Mouse (Mus musculus) hindbrain, embryonic 15.5 days (tissue): ENCODE measurements around the gene Erc2. TPM values are rescaled to one million over a fixed set of nuclear protein-coding genes. Genes with fewer than 3 reads are reported as not detected.

ENCODE experiments used
- ATAC-seq: fragments of 200-750 bp; cut with Nextera tagmentation; 2 replicates; pipeline ENCODE4 v1.8.0; 2017; ENCODE audit warnings: low read depth, moderate number of reproducible peaks, moderate TSS enrichment; ENCODE audit not compliant: low FRiP score
- H3K27ac ChIP-seq: fragments of 300-500 bp; sonication (generic); replicated peaks from 2 replicates; pipeline ENCODE4 v1.5.1; 2015; ENCODE audit warnings: mild to moderate bottlenecking, inconsistent platforms
- H3K27me3 ChIP-seq: fragments of 300-500 bp; sonication (generic); 2 replicates; pipeline ENCODE4 v1.6.1; 2015; ENCODE audit warnings: control low read depth, inconsistent platforms
- H3K36me3 ChIP-seq: fragments of 300-500 bp; sonication (generic); 2 replicates; pipeline ENCODE4 v1.6.1; 2015; ENCODE audit warnings: control low read depth, inconsistent platforms
- H3K4me1 ChIP-seq: fragments of 300-500 bp; sonication (generic); replicated peaks from 2 replicates; pipeline ENCODE4 v1.6.1; 2015; ENCODE audit warnings: control low read depth, inconsistent platforms
- H3K4me2 ChIP-seq: fragments of 300-500 bp; sonication (generic); 2 replicates; pipeline ENCODE4 v1.6.1; 2015; ENCODE audit warnings: moderate library complexity, mild to moderate bottlenecking, inconsistent platforms
- H3K4me3 ChIP-seq: fragments of 300-500 bp; sonication (generic); 2 replicates; pipeline ENCODE4 v1.5.1; 2015; ENCODE audit warnings: mild to moderate bottlenecking, inconsistent platforms
- H3K9ac ChIP-seq: fragments of 300-500 bp; sonication (generic); 2 replicates; pipeline ENCODE4 v1.6.1; 2015; ENCODE audit warnings: inconsistent platforms
- H3K9me3 ChIP-seq: fragments of 300-500 bp; sonication (generic); 2 replicates; pipeline ENCODE4 v1.6.1; 2016; ENCODE audit warnings: control low read depth, inconsistent platforms
- WGBS: fragments of 180-500 bp; shearing (Covaris S2); methylation state at CpG from one replicate; pipeline ENCODE4 v1.1.7; 2015; 5-methylcytosine and 5-hydroxymethylcytosine counted together
- polyA plus RNA-seq: library from polyadenylated mRNA; unstranded; fragments of >200 nt; fragmentation: Nextera tagmentation; extraction: Ambion mirVana; gene quantifications from 2 replicates; pipeline ENCODE4 v1.2.1, GENCODE M21; 2015

Gene Erc2
- polyA plus RNA-seq, 1 experiment from 2014 or later, result 76.4 TPM

DNA sequence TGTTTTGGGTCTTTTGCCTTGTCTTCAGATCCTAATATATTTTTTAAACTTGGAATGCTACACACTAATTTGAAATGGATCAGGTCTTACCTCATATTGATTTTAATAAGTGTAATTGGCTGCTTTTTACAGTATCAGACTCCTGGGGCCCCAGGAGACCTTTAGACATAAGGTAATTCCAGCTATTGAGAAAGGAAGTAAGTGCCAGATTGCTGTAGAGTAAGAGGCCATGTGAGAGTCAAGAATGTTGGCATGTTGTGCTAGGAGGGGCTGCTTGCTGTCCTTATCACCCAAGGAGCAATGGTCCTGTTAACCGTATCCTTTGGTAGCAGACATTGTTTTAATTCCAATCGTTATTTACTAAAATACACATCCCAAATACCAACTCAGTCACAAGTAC lies 163.3 kb downstream of the Erc2 start:
- no peaks in the 10 kb centered on the region for H3K36me3 ChIP-seq
- no peak for ATAC-seq
- no peak overlapping the region for H3K4me3 ChIP-seq
- H3K9me3 ChIP-seq, result no peaks in the 10 kb centered on the region
- WGBS, result 95% methylated on average over 2 of the region's 2 CpGs
- H3K27ac ChIP-seq, result no peak overlapping the region
- no peaks in the 10 kb centered on the region for H3K4me1 ChIP-seq
- H3K4me2 ChIP-seq, result no peak overlapping the region
- H3K9ac ChIP-seq, result no peak overlapping the region
- no peaks in the 10 kb centered on the region for H3K27me3 ChIP-seq

DNA sequence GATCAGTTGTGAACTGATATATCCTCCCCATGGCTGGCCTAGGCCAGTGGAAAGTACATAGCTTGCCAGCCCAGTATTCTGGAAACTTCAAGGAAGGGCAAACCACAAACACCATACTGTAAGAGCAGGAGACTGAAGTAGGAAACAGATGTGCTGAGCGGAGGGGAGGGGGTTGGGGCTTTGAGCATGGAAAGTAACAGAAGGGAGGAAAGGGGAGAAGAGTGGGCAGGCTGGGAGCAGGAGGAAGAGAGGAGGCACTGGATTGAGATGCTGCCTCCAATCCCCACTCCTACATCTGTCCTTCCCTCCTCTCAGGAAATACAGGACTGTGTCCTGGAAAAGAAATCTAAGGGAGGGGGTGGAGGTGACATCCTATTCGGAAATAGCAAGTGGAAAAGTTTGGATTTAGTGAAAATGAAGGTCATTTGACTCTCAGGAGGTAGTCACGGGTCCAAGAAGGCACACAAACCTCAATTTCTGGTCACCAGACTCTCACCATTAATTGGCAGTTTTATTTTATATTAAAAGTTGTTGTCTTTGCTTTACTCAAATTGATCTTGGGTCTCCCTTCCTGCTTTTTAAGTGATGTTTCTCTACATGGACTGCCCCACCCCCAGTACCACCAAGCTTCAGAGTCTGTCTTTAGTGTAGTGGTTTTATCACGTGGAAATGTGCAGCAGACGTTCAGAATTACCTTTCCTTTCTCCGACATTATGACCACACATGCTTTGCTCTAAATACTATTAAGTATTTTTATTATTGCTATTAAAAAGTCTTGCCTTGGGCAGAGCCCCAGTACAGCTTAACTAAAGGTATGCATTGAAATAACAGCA lies 167.1 kb downstream of the Erc2 start:
- Histone ChIP-seq H3K4me2 (no peak overlapping the region), H3K27ac (no peak overlapping the region), H3K4me1 (no peaks in the 10 kb centered on the region), H3K9me3 (no peaks in the 10 kb centered on the region), H3K9ac (no peak overlapping the region), H3K4me3 (no peak overlapping the region), H3K36me3 (no peaks in the 10 kb centered on the region), H3K27me3 (no peaks in the 10 kb centered on the region)
- ATAC-seq, result no peak
- 77% methylated on average over 6 of the region's 6 CpGs for WGBS

DNA sequence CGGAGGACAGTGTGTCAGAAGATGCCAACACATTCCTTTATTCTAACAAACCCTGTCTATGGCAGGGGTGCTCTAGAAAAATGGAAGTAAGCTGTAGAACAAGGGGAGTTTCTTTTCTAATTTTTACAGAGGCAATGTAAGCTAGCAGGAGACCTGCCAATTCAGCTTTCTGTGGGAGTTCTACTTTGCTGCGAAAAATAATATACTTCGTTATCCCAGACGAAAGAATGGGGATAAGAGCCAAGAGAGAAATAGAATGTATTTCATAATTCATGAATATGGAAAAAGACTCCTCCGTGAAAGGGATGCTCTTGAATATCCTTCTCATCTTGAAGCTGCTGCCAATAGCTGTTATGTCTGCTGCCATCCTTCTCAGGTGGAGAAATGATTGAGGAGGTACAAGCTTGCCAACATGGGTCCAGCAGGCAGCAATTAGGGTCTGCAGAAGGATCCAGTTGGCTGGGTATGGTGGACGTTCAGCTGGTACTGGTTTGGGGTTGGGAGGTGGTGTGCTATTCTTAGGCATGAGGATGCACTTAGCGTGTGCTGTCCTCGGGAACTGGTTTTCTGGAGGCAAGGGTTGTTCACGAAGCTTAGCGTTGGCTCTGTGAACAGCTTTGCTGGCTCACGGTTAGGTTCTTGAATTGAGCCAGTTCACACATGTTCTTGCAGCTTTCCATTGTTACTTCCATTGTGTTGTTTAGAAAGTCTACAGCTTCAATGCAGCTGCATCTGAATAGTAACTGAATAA lies 176.1 kb downstream of the Erc2 start:
- Histone ChIP-seq H3K4me2 (no peak overlapping the region), H3K4me1 (peaks cover 5% of the 10 kb centered on the region; the same call in 1 of the 2 replicates), H3K9ac (no peak overlapping the region), H3K4me3 (no peak overlapping the region), H3K9me3 (no peaks in the 10 kb centered on the region), H3K27me3 (no peaks in the 10 kb centered on the region), H3K36me3 (no peaks in the 10 kb centered on the region), H3K27ac (peak overlapping the region; percentile 25; the same call in 1 of the 2 replicates)
- no peak for ATAC-seq
- WGBS, result 53% methylated on average over 11 of the region's 11 CpGs

DNA sequence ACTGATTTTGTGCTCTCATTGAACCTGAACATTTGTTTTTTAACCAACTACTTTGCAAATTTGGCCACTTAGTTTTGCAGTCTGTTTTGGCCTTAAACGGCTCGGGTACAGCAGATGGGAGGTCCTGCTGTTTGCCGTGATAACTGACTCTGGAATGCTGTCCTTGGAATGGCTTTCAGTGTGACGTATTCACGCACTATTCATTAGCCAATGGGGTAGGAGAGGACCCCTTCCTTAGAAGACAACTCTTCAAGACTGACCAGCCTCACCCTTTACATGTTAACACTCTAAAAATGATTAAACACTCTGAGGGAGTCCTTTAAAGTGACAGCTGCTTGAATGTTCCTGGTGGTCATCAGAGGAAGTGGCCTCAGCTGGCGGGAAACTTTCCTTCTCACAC lies 178.5 kb downstream of the Erc2 start:
- Histone ChIP-seq H3K36me3 (no peaks in the 10 kb centered on the region), H3K4me1 (peaks cover 5% of the 10 kb centered on the region; the same call in 1 of the 2 replicates), H3K9ac (no peak overlapping the region), H3K4me3 (no peak overlapping the region), H3K27me3 (no peaks in the 10 kb centered on the region), H3K4me2 (no peak overlapping the region), H3K9me3 (no peaks in the 10 kb centered on the region), H3K27ac (no peak overlapping the region)
- 51% methylated on average over 6 of the region's 6 CpGs for WGBS
- ATAC-seq, result no peak

DNA sequence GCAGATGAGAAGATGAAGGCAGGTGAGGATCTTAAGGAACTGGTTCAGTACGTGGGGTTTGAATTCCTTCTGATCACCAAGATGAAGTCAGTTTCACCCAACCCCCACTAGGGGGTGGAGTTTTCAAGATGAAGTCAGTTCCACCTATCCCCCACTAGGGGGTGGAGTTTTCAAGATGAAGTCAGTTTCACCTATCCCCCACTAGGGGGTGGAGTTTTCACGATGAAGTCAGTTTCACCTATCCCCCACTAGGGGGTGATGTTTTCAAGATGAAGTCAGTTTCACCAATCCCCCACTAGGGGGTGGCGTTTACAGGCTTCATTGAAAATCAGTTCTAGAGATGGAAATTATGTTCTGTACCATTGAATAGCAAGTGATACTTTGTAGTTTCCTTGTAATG lies 181.7 kb downstream of the Erc2 start:
- Histone ChIP-seq H3K4me3 (no peak overlapping the region), H3K4me2 (no peak overlapping the region), H3K9me3 (no peaks in the 10 kb centered on the region), H3K27me3 (no peaks in the 10 kb centered on the region), H3K36me3 (no peaks in the 10 kb centered on the region), H3K27ac (no peak overlapping the region), H3K4me1 (no peaks in the 10 kb centered on the region; the same call in 1 of the 2 replicates), H3K9ac (no peak overlapping the region)
- ATAC-seq, result no peak
- 87% methylated on average over 3 of the region's 3 CpGs for WGBS

DNA sequence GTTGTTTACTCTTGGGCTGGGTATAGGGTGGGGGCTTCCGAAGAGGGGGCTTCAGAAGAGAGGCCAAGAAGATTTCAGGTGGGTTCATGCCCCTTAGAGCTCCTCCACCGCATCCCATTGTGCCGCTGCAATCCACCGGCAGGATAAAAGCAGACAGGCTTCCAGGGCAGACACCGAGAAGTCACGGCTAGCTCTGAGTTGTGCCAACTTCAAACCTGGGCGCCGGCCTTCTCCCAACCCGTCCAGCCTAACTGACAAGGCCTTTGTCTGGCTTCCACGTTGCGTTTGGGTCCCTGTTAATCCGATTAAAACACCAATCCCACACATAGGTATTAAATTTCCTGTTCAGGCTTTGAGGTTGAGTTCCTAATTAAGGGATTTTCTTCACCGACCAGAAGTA lies 182.8 kb downstream of the Erc2 start:
- Histone ChIP-seq H3K4me3 (no peak overlapping the region), H3K4me2 (no peak overlapping the region), H3K9me3 (no peaks in the 10 kb centered on the region), H3K9ac (no peak overlapping the region), H3K27ac (no peak overlapping the region), H3K4me1 (no peaks in the 10 kb centered on the region; the same call in 1 of the 2 replicates), H3K27me3 (no peaks in the 10 kb centered on the region), H3K36me3 (no peaks in the 10 kb centered on the region)
- no peak for ATAC-seq
- 77% methylated on average over 13 of the region's 13 CpGs for WGBS

DNA sequence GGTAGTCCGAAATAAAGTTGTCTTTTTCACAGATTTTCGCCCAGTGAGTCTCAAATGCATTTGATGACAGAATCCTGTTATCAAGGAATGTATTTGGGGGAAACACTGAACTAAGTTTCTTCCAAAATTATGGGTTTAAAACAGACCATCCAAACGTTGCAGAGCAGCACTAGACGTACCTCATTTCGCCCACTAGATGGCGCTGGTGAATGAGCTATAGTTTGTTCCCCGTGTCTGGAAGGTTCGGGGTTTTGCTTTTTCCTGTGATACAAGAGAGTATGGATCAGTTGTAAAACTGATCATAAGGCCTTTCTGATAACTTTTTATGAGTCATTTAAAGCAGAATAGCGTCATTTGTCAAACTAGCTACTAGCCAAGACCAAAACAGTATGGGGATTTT lies 185.9 kb downstream of the Erc2 start:
- WGBS, result 4% methylated on average over 9 of the region's 9 CpGs
- Histone ChIP-seq H3K9me3 (no peaks in the 10 kb centered on the region), H3K36me3 (no peaks in the 10 kb centered on the region), H3K27me3 (no peaks in the 10 kb centered on the region), H3K4me2 (no peak overlapping the region), H3K4me3 (no peak overlapping the region), H3K4me1 (no peaks in the 10 kb centered on the region; the same call in none of the 2 replicates), H3K9ac (no peak overlapping the region), H3K27ac (no peak overlapping the region)
- no peak for ATAC-seq

DNA sequence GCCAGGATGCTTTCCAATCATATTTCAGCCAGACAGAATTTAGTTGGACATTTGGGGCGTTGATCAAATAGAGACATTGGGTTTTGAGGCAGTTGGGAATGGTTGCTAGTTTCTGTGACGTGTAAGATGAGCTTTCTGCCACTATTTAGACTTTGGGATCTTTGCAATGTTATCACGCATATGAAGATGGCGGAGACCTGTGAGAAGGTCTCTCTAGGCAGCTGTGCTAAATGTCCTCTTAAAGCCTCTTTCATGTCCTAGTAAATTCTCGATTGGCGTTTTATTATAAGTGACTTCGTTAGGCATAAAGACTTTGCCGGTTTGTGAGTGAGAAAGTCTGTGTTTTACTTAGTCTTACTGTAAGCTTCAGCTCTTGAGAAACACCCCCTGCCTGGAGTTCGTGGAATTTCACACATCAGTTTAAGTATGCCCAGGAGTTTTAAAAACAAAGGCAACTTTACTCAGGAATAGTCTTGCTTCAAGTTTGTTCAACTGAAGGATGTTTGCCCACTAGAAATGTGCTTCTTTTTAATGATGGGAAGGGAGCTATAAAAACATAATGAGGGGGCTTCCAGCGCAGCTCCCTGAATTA lies 186.4 kb downstream of the Erc2 start:
- no peak overlapping the region for H3K9ac ChIP-seq
- H3K36me3 ChIP-seq, result no peaks in the 10 kb centered on the region
- H3K27ac ChIP-seq, result no peak overlapping the region
- no peaks in the 10 kb centered on the region for H3K9me3 ChIP-seq
- H3K4me1 ChIP-seq, result no peaks in the 10 kb centered on the region; the same call in none of the 2 replicates
- H3K4me3 ChIP-seq, result no peak overlapping the region
- WGBS, result 71% methylated on average over 10 of the region's 10 CpGs
- no peak overlapping the region for H3K4me2 ChIP-seq
- no peaks in the 10 kb centered on the region for H3K27me3 ChIP-seq
- ATAC-seq, result no peak

DNA sequence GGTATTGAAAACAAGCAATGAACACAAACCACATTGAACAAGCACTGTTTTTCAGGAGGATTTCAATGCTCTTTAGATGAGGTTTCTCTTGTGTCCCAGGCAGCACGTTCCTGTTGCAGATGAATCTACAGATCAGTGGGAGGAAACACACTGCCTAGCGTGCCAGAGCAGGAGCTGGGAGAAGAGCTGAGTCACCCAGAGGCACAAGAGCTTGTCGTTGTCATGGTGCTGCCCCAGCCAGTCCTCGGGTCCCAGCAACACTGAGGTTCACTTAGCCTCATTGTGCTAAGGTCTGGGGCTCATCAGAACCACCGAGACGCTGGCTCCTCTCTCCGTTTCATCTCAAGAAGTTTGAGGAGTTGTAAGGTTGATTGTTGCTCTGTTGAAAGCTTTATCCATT lies 188.6 kb downstream of the Erc2 start:
- Histone ChIP-seq H3K4me1 (no peaks in the 10 kb centered on the region; the same call in none of the 2 replicates), H3K36me3 (no peaks in the 10 kb centered on the region), H3K4me2 (no peak overlapping the region), H3K27ac (no peak overlapping the region), H3K4me3 (no peak overlapping the region), H3K27me3 (no peaks in the 10 kb centered on the region), H3K9me3 (no peaks in the 10 kb centered on the region), H3K9ac (no peak overlapping the region)
- ATAC-seq, result no peak
- WGBS, result 27% methylated on average over 7 of the region's 7 CpGs

DNA sequence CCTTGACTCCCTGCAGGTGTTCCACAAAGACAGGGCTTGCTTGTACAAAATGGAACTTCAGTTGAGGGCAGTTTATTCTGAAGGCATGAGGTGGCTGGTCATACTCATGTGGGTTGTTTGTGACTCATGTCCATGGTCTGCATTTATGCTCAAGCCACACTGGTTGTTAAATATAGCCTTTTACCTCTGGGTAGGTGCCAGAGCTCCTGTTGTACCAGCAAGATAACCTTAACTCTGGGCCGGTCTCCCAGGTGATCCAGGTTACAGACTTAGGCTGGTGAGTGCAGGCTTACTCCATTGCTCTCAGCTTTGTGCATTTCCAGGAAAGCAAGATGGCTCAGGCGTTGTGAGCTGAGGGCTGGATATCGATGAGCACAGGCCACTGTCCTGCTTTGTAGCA lies 189.4 kb downstream of the Erc2 start:
- H3K4me1 ChIP-seq, result no peaks in the 10 kb centered on the region; the same call in none of the 2 replicates

DNA sequence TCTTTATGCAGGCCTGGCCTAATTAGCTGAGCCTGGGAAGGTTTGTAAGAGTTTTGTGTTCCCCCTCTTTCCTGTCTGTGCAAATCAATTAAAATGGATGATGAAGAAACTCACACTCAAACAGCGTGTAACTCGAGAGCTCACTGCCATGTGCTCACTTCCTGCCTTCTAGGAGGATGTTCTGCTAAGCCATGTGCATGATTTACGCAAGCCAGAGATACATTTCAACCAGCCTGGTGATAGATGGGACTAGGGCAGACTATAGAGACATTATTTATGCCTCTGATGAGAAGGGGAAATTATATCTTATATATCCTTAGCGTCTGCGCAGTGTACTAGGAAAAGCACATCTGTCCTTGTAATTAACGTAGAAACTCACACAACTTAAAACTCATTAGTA lies 193.5 kb downstream of the Erc2 start:
- Histone ChIP-seq H3K4me2 (no peak overlapping the region), H3K4me1 (no peaks in the 10 kb centered on the region; the same call in 1 of the 2 replicates), H3K9ac (no peak overlapping the region), H3K27ac (no peak overlapping the region), H3K27me3 (no peaks in the 10 kb centered on the region), H3K9me3 (no peaks in the 10 kb centered on the region), H3K36me3 (no peaks in the 10 kb centered on the region), H3K4me3 (no peak overlapping the region)
- no peak for ATAC-seq
- 69% methylated on average over 6 of the region's 6 CpGs for WGBS

More for the DNA sequence above, 189.4 kb downstream of the Erc2 start:
- Histone ChIP-seq H3K27ac (no peak overlapping the region), H3K4me3 (no peak overlapping the region), H3K4me2 (no peak overlapping the region), H3K9me3 (no peaks in the 10 kb centered on the region), H3K27me3 (no peaks in the 10 kb centered on the region), H3K9ac (no peak overlapping the region), H3K36me3 (no peaks in the 10 kb centered on the region)
- ATAC-seq, result no peak
- 95% methylated on average over 3 of the region's 3 CpGs for WGBS

DNA sequence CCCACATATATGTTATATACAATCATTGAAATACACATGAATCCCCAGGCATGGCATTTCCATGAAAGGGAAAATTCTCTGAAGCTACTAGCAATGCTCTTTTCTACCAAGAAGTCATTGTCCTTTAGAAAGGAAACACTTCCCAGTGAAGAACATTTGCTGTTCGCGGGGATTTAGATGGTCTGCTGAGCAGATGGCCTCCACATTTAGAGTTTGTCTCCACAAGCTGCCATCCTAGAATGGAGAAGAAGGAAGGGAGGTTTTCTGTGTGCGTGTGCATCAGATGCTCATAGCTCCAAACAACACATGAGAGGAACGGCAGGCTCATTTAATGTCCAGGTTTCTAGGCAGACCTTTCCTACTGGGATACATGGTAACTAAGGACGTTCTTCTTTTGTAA lies 196.8 kb downstream of the Erc2 start:
- no peaks in the 10 kb centered on the region for H3K27me3 ChIP-seq
- no peak for ATAC-seq
- H3K9ac ChIP-seq, result no peak overlapping the region
- no peak overlapping the region for H3K4me3 ChIP-seq
- H3K4me2 ChIP-seq, result no peak overlapping the region
- H3K36me3 ChIP-seq, result no peaks in the 10 kb centered on the region
- H3K27ac ChIP-seq, result no peak overlapping the region
- no peaks in the 10 kb centered on the region for H3K4me1 ChIP-seq
- no peaks in the 10 kb centered on the region for H3K9me3 ChIP-seq
- WGBS, result 97% methylated on average over 5 of the region's 5 CpGs
